Mouse (Mus musculus): ENCODE data around the gene Lrig2.
"Not testable (repeated sequence)": the region's sequence is repeated elsewhere in the genome, so short reads cannot be mapped to it uniquely, and the experiment has no call there.

Lrig2 gene

GRCm38 (mm10) chr3:104431848-104432159 is 79.9 kb downstream of the Lrig2 start:
- DNase-seq (ENCODE audit: low read depth): no peak

- peak; percentile 15 for DNase-seq (ENCODE audit: low read depth)
Measured at GRCm38 (mm10) chr3:104431156-104431847, 80.4 kb downstream of the Lrig2 start.

- not testable (repeated sequence) for DNase-seq (ENCODE audit: low read depth)
Measured at GRCm38 (mm10) chr3:104427354-104427753, 84.4 kb downstream of the Lrig2 start.

GRCm38 (mm10) chr3:104424346-104424745 is 87.4 kb downstream of the Lrig2 start:
- no peak for DNase-seq (ENCODE audit: low read depth)

GRCm38 (mm10) chr3:104420929-104421328 is 90.8 kb downstream of the Lrig2 start:
- DNase-seq (ENCODE audit: low read depth): peak; percentile 13

- no peak for DNase-seq (ENCODE audit: low read depth)
Measured at GRCm38 (mm10) chr3:104419990-104420389, 91.7 kb downstream of the Lrig2 start.

GRCm38 (mm10) chr3:104416806-104417205 is 94.9 kb downstream of the Lrig2 start:
- no peak for DNase-seq (ENCODE audit: low read depth)

- DNase-seq (ENCODE audit: low read depth): no peak
Measured at GRCm38 (mm10) chr3:104412482-104412881, 99.2 kb downstream of the Lrig2 start.

GRCm38 (mm10) chr3:104407506-104407905 is 104.2 kb downstream of the Lrig2 start:
- peak; percentile 29 for DNase-seq (ENCODE audit: low read depth)

GRCm38 (mm10) chr3:104403582-104403981 is 108.1 kb downstream of the Lrig2 start:
- DNase-seq (ENCODE audit: low read depth): no peak

GRCm38 (mm10) chr3:104401176-104401575 is 110.5 kb downstream of the Lrig2 start:
- peak; percentile 74 for DNase-seq (ENCODE audit: low read depth)

GRCm38 (mm10) chr3:104400126-104400525 is 111.6 kb downstream of the Lrig2 start:
- no peak for DNase-seq (ENCODE audit: low read depth)

GRCm38 (mm10) chr3:104399296-104400045 is 112.2 kb downstream of the Lrig2 start:
- no peak for DNase-seq (ENCODE audit: low read depth)

GRCm38 (mm10) chr3:104397316-104397715 is 114.4 kb downstream of the Lrig2 start:
- no peak for DNase-seq (ENCODE audit: low read depth)

- no peak for DNase-seq (ENCODE audit: low read depth)
Measured at GRCm38 (mm10) chr3:104396736-104397081, 115.0 kb downstream of the Lrig2 start.

GRCm38 (mm10) chr3:104396067-104396735 is 115.5 kb downstream of the Lrig2 start:
- no peak for DNase-seq (ENCODE audit: low read depth)

- DNase-seq (ENCODE audit: low read depth): no peak
Measured at GRCm38 (mm10) chr3:104390072-104390471, 121.6 kb downstream of the Lrig2 start.

GRCm38 (mm10) chr3:104389449-104389848 is 122.3 kb downstream of the Lrig2 start:
- DNase-seq (ENCODE audit: low read depth): no peak

GRCm38 (mm10) chr3:104385587-104385986 is 126.1 kb downstream of the Lrig2 start:
- peak; percentile 91 for DNase-seq (ENCODE audit: low read depth)

GRCm38 (mm10) chr3:104383681-104384341 is 127.9 kb downstream of the Lrig2 start:
- DNase-seq (ENCODE audit: low read depth): peak; percentile 67

- no peak for DNase-seq (ENCODE audit: low read depth)
Measured at GRCm38 (mm10) chr3:104378228-104378627, 133.5 kb downstream of the Lrig2 start.

- DNase-seq (ENCODE audit: low read depth): peak; percentile 24
Measured at GRCm38 (mm10) chr3:104373907-104374306, 137.8 kb downstream of the Lrig2 start.

- no peak for DNase-seq (ENCODE audit: low read depth)
Measured at GRCm38 (mm10) chr3:104372374-104372773, 139.3 kb downstream of the Lrig2 start.
